14 mouse cellular contexts compared by ENCODE assay signal in the genomic region with DNA sequence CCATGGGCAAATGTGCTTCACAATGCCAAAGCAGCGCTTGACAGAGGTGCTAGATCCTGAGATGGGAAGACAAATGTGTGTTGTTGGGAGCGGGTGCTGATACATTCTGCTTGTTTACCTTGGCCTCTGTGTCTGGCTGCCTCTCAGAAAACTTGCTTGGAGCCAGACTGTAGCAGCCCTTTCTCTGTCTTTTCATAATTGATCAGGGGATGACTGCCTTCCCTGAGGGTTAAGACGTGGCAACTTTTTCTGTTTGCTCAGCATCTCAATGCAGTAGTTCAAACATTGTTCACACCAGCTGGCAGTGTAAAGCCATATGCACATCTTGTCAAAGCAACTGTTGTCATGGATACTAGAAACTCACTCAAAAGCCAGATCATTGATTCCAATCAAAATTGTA.
DNase-seq lines count a peak whose midpoint lies in the region; ATAC-seq and TF ChIP-seq lines count a peak whose summit lies in the region.
"Had no signal": no experiment of that assay in that cellular context is flagged by ENCODE, and none has a peak within 500 bp of the region (broad histone marks: within the 10 kb centered on the region; RNA-seq: fewer than 3 reads in every experiment).

No protein-coding gene starts in this region.

- H3K27ac ChIP-seq in embryonic facial prominence, embryonic 11.5 days (replicated peaks; ENCODE audit: low read depth, low read length) = no peak overlapping the region
- 0 out of 2 replicates have a peak overlapping the region, but pooled peaks have one; percentile 25 for H3K27ac ChIP-seq in forebrain, embryonic 12.5 days
- 0 out of 2 replicates have a peak overlapping the region, but pooled peaks have one; percentile 35 for H3K27ac ChIP-seq in midbrain, embryonic 13.5 days
- H3K27ac ChIP-seq: embryonic facial prominence, embryonic 13.5 days; heart, embryonic 15.5 days; limb, embryonic 13.5 days had no signal

- ATAC-seq in embryonic facial prominence, embryonic 11.5 days (replicated peaks; ENCODE audit: insufficient number of reproducible peaks, low FRiP score, low TSS enrichment, low read depth) = no peak
- peak; percentile 79 for ATAC-seq in forebrain, embryonic 12.5 days (ENCODE audit: low FRiP score)
- peak; percentile 60; the same call in 1 of the 2 replicates for ATAC-seq in midbrain, embryonic 13.5 days
- ATAC-seq in monocyte, adult 5-6 weeks (replicated peaks; ENCODE audit: insufficient number of reproducible peaks, low FRiP score, low TSS enrichment, poor library complexity, severe bottlenecking) = no peak

- no peak overlapping the region for H3K4me2 ChIP-seq in embryonic facial prominence, embryonic 11.5 days (ENCODE audit: low read depth, low read length)
- H3K4me2 ChIP-seq in forebrain, embryonic 12.5 days = no peak overlapping the region
- H3K4me2 ChIP-seq in midbrain, embryonic 13.5 days (replicated peaks) = no peak overlapping the region
- H3K4me2 ChIP-seq: embryonic facial prominence, embryonic 13.5 days; heart, embryonic 15.5 days; limb, embryonic 13.5 days had no signal

- no peaks in the 10 kb centered on the region for H3K36me3 ChIP-seq in embryonic facial prominence, embryonic 11.5 days (replicated peaks; ENCODE audit: control insufficient read depth, insufficient read depth, low read depth, low read length)
- H3K36me3 ChIP-seq in forebrain, embryonic 12.5 days (replicated peaks) = no peaks in the 10 kb centered on the region
- H3K36me3 ChIP-seq in midbrain, embryonic 13.5 days = no peaks in the 10 kb centered on the region
- H3K36me3 ChIP-seq: embryonic facial prominence, embryonic 13.5 days; heart, embryonic 15.5 days; limb, embryonic 13.5 days had no signal

- DNase-seq in kidney, postnatal 4 days = peak; percentile 7
- no peak for DNase-seq in kidney, postnatal 10 days
- peak; percentile 18 for DNase-seq in embryonic facial prominence, embryonic 11.5 days (ENCODE audit: low spot score)
- DNase-seq in cerebellum, postnatal 25 days = no peak
- DNase-seq in lung, adult 2 months = no peak
- DNase-seq: cerebellum, adult 18-20 months; kidney, adult 2 months; retina, postnatal 1 day had no signal

- H3K4me3 ChIP-seq in embryonic facial prominence, embryonic 11.5 days (ENCODE audit: low read depth, low read length) = no peak overlapping the region
- no peak overlapping the region for H3K4me3 ChIP-seq in forebrain, embryonic 12.5 days (replicated peaks)
- no peak overlapping the region for H3K4me3 ChIP-seq in midbrain, embryonic 13.5 days (replicated peaks)
- H3K4me3 ChIP-seq in lung, adult 2 months (replicated peaks; ENCODE audit: extremely low read depth, low read depth, low read length) = no peak overlapping the region
- H3K4me3 ChIP-seq: embryonic facial prominence, embryonic 13.5 days; heart, embryonic 15.5 days; limb, embryonic 13.5 days had no signal

- no peaks in the 10 kb centered on the region for H3K9me3 ChIP-seq in embryonic facial prominence, embryonic 11.5 days (replicated peaks; ENCODE audit: control insufficient read depth, low read length)
- H3K9me3 ChIP-seq in forebrain, embryonic 12.5 days = no peaks in the 10 kb centered on the region
- H3K9me3 ChIP-seq in midbrain, embryonic 13.5 days = no peaks in the 10 kb centered on the region
- H3K9me3 ChIP-seq: embryonic facial prominence, embryonic 13.5 days; heart, embryonic 15.5 days; limb, embryonic 13.5 days had no signal

- WGBS in embryonic facial prominence, embryonic 11.5 days = 23% methylated on average over 3 of the region's 3 CpGs
- 37% methylated on average over 3 of the region's 3 CpGs for WGBS in forebrain, embryonic 12.5 days
- 38% methylated on average over 3 of the region's 3 CpGs for WGBS in midbrain, embryonic 13.5 days
- 42% methylated on average over 3 of the region's 3 CpGs for WGBS in lung, adult 2 months

- no peaks in the 10 kb centered on the region for H3K27me3 ChIP-seq in embryonic facial prominence, embryonic 11.5 days (ENCODE audit: control insufficient read depth, insufficient read depth, low read length)
- H3K27me3 ChIP-seq in forebrain, embryonic 12.5 days = no peaks in the 10 kb centered on the region
- no peaks in the 10 kb centered on the region for H3K27me3 ChIP-seq in midbrain, embryonic 13.5 days
- H3K27me3 ChIP-seq: embryonic facial prominence, embryonic 13.5 days; heart, embryonic 15.5 days; limb, embryonic 13.5 days had no signal

- TF ChIP-seq CTCF in lung, adult 2 months (IDR thresholded peaks at IDR 0.05; ENCODE audit: insufficient read depth, low read length) = no peak

- no peaks in the 10 kb centered on the region for H3K4me1 ChIP-seq in embryonic facial prominence, embryonic 11.5 days (ENCODE audit: control insufficient read depth, insufficient read depth, low read length)
- peaks cover 3% of the 10 kb centered on the region for H3K4me1 ChIP-seq in forebrain, embryonic 12.5 days
- H3K4me1 ChIP-seq in midbrain, embryonic 13.5 days (replicated peaks) = peaks cover 5% of the 10 kb centered on the region
- no peaks in the 10 kb centered on the region for H3K4me1 ChIP-seq in lung, adult 2 months (ENCODE audit: control insufficient read depth, insufficient read depth, low read length)
- H3K4me1 ChIP-seq: heart, embryonic 15.5 days had no signal

- no peak for TF ChIP-seq POLR2A in lung, adult 2 months (IDR thresholded peaks at IDR 0.05; ENCODE audit: borderline replicate concordance, extremely low read depth, low read depth, low read length)

- H3K9ac ChIP-seq in embryonic facial prominence, embryonic 11.5 days (replicated peaks; ENCODE audit: low read length) = no peak overlapping the region
- H3K9ac ChIP-seq in forebrain, embryonic 12.5 days = no peak overlapping the region
- H3K9ac ChIP-seq in midbrain, embryonic 13.5 days (replicated peaks) = no peak overlapping the region
- H3K9ac ChIP-seq: embryonic facial prominence, embryonic 13.5 days; heart, embryonic 15.5 days; limb, embryonic 13.5 days had no signal

Comparison
In these comparisons a context has a peak if more than half of its experiments do, and no peak if none do; other contexts are left out.
1. DNase-seq: peak in kidney, postnatal 4 days (2 of 2) and embryonic facial prominence, embryonic 11.5 days (single experiment); none in kidney, postnatal 10 days (single experiment), cerebellum, postnatal 25 days (0 of 2) and lung, adult 2 months (single experiment).
2. ATAC-seq: peak in forebrain, embryonic 12.5 days (single experiment) and midbrain, embryonic 13.5 days (single experiment); none in embryonic facial prominence, embryonic 11.5 days (single experiment) and monocyte, adult 5-6 weeks (single experiment).